Mouse (Mus musculus) heart, adult 8-10 months (tissue): ENCODE data around the gene Col13a1. TPM values are rescaled to one million over a fixed set of nuclear protein-coding genes. Genes with fewer than 3 reads are reported as not detected.

Experiments used
- DNase-seq: peaks from one replicate; pipeline ENCODE4 v3.0.0; 2022; ENCODE audit warnings: low spot score
- total RNA-seq, 4 experiments: library from RNA; stranded (reverse); gene quantifications; 2 replicates each; pipeline ENCODE4 v1.2.4; 2022

Gene Col13a1
- total RNA-seq, 4 experiments from 2014 or later = 0.49 to 0.72 (median 0.57) TPM

DNA sequence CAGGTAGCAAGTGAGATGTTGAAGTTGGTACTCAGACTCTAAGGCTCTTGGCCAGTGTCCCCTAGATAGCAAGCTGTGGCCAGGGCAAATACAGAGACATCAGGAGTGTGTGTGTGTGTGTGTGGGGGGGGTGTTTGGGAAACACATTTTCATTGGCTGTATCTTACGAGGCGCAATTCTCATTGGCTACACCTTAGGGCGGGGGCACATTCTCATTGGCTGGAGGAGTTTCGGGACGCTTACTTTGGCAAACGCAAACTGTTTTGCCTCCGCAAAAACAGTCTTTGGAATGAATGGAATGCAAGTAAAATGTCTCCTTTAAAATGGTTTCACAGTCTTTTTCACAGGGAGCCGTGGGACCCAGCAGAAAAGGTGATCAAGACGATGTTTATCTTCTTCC lies 148.1 kb downstream of the Col13a1 start:
- no peak for DNase-seq

DNA sequence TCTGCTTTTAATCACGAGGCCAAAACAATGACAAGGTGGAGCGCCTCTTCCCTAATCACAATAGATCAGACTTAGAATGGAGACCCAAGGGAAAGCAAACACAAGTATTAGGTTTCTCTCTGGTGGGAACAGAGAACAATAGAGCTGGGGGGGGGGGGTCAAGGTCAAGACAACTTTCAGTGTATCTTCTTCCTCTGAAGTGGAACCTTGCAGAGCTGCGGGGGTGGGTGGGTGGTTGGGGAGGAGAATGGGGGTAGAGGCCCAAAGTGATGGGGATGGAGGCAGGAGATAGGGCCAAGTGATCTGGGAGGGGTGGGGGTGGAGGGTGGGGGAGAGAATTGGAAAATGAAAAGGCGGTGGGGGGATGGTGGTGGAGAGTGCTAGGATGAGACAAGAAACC lies 149.9 kb downstream of the Col13a1 start:
- no peak for DNase-seq

DNA sequence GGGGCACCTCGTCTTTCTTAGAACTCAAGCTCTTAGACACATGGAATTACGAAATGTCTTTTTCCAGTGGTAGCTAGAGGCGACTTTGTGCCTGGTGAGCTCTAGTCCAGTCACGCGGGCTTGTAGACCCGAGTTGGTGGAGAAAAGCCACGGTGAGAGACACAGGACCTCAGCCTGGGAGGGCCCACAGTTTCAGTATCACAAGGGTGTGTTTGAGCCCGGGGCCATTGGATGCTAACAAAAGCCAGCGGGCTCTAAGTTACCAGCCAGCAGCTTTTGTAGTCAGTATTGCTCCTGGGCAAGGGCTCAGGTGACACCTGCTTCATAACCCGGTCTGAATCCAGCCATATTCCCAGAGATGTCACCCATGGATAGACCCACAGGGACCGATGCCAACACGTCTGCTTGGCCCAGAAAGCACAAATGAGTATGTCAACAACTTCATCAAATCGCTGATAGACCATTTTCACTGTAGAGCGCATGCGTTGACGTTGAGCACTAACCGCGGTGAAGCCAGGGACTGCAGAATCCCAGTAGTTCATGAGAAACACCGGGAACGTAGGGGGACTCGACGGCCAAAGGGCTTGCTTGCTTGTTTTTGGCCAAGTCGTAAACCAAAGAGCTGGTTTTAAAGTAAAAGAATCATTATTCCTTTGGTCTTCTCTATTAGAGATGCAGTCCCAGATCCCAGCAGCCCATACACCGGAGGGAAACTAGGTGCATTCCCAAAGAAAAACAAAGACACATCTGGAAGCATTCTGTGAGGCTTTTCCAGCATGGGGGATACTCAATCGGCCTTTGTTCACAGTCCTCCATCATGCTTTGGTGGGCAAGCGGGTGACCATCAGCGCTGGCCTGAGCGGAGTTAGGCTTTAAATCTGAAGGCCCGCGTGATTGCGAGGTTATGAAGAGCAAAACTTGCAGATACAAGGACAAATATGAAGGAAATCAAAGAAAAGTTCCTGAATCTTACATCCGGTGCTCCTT lies 150.7 kb downstream of the Col13a1 start:
- DNase-seq = no peak

DNA sequence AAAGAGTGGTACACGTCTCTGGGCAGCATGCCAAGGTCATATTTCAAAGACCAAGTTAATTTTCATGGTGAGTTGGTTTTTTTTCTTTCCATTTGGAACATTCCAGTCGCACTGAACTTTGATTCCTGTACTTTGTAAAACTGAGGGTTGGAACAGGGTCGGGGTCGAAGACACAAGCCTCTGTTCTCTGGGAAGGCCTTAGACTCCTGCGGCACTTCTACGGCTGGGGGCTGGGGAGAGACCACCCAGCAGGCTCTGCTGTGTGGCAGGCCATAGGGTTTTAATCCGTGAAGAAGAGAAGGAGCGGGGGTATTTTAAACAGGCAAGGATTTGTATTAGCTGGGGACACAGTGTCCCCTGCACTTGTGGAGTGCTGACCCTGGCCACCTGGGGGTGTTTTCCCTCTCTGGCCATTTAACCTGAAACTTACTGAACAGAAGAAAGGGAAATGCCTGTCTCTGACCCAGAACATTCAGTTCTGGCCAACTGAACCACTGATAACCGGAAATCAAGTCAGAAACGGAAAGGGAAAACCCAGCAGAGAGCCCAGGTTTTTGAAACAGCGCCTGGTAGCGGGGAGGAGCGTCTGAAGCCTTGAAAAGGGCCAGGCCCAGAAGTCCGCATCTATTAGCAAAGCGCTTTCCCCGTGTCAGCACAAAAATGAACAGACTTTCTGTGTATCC lies 152.0 kb downstream of the Col13a1 start:
- DNase-seq = no peak

DNA sequence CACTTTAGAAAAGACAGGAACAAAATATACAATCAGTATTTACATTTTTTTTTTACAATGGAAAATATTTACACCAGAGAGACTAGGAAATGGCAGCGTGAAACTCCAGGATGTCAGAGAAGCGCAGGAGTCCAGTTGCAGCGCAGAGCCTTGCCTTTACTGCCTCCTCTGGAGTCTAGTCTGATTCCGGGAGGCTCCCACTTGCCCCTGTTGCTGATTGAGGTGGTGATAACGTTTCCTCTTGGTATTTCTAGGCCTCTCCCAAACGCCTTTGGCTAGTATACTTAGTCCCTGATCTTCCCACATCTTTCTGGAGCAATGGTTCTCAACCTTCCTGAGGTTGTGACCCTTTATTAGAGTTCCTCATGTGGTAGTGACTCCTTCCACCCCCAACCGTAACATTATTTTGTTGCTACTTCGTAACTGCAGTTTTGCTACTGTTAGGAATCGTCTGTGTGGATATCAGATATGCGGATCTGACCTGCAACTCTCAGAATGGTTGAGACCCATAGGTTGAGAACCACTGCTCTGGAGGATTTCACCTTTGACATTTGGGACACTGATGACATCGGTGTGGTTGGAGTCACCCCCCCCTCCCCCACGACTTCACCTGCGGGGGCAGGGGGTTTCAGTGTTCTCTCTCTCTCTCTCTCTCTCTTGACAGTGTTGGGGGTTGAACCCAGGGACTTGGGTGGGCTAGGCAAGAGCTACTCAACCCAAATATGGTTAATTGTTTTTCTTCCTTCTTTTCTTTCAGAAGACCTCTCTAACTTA lies 152.7 kb downstream of the Col13a1 start:
- DNase-seq = no peak

DNA sequence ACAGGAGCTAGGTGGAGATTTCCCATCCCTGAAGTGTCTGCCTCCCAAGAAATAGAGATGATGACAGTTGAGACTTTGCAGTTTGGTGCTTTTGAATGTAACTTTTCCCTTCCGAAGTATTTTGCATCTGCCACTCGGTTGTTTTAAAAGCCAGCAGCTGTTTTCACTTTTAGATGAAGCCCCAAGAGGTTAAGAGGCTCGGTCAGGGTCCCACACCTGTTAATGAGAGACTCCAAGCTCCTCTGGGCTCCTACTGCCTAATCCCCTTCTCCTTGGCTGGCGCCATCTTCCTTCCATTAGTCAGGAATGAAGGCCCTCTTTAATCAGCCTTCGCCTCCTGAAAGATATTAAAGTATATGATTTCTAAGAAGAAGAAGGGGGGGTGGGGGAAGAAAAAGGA lies 153.4 kb downstream of the Col13a1 start:
- DNase-seq = no peak

DNA sequence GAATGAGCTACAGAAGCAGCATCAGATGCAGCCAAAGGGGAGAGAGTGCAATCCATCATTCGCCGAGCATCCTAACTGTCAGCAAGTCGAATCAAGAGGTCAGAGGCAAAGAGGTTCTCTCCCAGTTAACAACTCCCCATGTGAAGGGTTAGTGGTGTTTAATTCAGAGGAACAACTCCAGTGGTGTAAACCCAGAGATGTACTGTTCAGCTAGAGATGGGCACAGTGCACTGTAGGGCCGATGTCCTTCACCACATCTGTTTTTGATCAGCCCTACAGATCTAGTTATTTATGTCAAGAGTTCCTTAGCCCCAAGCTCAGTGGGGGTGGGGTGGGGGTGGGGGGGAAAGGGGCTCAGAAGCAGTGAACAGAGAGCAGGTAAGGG lies 155.2 kb downstream of the Col13a1 start:
- DNase-seq = no peak

DNA sequence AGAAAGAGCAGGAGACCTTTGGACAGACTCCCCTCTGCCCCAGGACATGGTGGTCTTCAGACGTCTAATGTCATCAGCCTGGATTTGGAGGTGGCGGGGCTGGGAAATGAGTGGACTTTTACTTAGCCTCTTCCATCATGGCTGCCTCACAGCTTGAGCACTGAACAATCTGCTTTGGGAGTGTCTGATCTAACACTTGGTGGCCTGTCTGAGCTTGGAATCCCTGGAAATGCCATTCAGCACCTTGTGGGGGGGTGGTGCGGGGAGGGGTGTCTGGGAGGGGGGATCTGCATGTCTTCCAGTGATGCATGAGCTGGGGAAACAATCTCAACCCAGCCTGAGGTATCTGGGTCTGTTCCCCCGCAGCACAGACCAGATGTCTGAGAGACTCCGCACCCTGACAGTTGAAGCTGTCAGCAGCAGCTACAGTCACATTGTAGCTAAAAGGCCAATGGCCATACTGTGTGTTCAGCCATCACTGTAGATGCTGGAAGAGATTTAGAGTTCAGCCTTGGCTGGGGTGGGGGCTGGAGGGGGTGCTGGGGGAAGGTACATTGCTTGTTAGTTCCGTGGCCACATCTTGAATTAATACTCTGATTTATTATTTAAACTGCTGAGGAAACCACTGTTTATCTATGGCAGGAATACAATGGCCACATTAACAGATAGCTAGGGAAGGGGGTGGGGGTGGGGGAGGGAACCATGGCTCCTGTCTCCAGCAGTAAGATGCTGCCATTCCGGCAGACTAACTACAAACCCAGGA lies 155.8 kb downstream of the Col13a1 start:
- DNase-seq = no peak

DNA sequence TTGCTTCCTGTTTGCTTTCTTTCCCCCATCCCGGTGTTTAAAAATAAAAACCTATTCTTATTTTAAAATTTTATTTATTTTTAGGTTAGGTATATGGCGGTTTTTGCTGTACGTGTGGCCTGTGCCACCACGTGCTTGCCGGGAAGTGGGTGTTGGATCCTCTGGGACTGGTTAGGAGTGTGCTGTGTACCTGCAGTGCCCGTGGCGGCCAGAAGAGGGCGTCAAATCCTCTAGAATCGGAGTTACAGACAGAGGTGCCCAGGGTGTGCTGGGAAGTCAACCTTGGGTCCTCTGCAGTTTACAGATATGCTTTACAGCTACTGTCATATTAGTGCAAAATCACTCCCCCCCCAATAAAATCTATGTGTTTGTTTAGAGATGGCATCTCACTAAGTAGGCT lies 158.9 kb downstream of the Col13a1 start:
- no peak for DNase-seq

DNA sequence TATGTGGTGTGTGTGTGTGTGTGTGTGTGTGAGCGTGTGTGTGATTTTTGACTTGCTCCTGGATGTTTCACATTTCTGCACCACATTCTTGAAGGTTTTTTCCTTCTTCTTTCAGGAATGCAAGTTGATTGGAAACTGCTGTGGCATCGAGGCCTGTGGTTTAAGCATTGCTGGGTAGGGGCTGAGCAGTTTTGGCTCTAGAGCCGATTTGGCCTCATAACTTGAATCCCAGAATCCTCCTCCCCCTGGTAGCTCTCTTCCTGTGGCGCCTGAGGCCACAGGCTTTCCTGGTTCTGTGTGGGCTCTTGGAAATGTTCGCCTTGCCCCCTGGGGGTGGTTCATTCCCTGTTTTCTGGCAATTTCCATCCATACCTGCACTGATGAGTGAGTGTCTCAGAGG lies 166.9 kb downstream of the Col13a1 start:
- DNase-seq = no peak

DNA sequence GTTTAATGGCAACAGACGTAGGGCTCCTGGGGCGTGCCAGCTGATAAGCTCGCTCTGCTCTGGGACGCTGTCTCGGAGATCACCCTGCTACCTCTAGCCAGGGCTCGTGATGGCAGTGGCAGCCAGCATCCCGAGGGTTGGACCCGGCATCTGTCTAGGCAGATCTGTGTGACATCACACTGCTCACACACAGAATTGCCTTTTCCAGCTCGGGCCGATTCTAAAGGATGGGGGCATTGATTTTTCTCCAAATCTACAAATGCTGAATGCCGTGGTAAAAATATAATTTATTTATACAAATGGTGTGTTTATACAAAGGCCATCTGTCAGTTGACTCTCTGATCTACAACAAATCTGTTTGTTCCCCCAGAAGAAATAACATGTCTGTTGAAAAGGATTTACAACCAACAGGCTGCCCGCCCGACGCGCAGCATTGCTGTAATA lies 180.8 kb downstream of the Col13a1 start:
- DNase-seq = no peak

DNA sequence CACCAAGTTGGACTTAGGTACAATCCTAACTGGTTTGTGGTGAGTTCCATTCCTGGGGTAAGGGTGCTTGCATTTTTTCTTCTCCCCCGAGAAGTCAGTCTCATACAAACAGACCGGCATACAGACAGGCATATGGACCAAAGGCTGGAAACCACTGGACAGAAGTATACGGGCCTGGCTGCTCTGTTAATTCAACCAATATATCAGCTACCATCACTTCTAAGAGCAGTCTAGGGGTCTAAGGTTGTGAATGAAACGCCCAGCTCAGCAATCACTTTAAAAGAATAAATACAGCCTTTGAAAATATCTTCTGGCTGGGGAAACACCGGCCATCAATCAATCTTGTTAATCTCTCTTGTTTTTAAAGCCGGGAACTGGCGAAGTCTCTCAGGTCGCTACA lies 183.4 kb downstream of the Col13a1 start:
- no peak for DNase-seq

DNA sequence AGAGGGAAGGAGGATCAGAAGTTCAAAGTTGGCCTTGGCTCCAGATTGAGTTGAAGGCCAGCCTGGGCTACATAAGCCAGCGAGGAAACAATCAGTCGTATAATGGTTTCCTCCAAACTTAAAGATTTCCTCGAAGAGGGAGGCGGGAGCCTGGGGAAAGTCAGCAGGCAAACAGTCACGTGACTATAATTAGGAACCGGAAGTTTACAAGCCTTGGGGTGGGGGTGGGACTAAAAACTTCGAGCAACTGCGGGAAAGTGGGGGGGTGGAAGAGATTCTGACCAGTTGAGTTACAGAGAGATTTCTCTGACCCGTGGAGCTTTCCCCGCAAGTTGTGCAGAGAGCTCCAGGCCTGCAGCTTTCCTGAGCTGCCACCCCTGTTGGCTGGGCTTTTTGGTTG lies 183.9 kb downstream of the Col13a1 start:
- DNase-seq = no peak

DNA sequence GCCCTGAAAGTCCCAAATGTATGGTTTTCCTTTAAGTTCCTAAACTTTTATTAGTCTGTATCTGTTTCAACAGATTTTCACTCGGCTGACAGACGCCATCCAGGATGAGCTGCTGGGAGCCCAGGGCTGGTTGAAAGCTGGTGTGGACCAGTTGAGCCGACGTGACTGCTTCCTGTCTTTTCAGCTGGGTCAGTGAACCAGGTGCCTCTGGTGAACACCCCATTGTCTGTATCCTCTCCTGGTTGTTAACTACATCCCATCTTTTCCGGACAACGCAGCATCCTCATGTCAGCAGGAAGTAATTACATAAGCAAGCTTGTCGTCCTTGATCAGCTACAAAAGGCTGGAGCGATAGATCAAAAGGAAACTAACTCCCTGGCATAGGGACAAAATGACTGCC lies 185.9 kb downstream of the Col13a1 start:
- no peak for DNase-seq

DNA sequence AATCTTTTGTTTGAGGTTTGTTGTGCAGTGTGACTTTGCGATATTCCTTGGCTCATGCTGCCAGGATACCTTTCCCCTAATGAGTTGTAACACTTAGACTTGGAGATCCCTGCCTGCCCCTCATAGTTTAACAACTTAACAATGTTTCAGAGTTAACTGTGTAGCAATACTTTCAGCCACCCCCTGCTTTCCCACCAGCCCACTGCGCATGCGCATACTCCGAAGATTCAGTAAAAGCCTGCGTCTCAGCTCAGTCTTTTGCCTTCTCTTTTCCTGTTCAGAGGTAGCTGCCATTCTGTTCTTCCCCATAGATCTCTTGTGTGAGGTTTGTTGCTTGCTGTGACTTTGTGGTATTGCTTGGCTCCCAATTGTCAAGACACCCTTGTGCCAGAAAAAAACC lies 190.4 kb downstream of the Col13a1 start:
- no peak for DNase-seq

Other genes with a start within 250 kb of the Col13a1 start
- gene H2afy2, start 195.0 kb downstream of the Col13a1 start, total RNA-seq = 1 to 10 TPM; 3.7 to 5.2 (median 4.6) TPM
- not detected for gene Neurog3, start 154.0 kb upstream of the Col13a1 start, total RNA-seq
- gene Fam241b, start 164.8 kb upstream of the Col13a1 start, total RNA-seq = 1 to 10 TPM; 4.1 to 5.5 (median 5.3) TPM